26 mouse cellular contexts compared by ENCODE assay signal in genomic region chr3:39017633-39018032, GRCm38 (mm10).
DNase-seq lines count a peak whose midpoint lies in the region; ATAC-seq and TF ChIP-seq lines count a peak whose summit lies in the region.
"Had no signal": no experiment of that assay in that cellular context is flagged by ENCODE, and none has a peak within 500 bp of the region (broad histone marks: within the 10 kb centered on the region; RNA-seq: fewer than 3 reads in every experiment).

No protein-coding gene starts in this region.

- ATAC-seq in midbrain, postnatal 0 days (ENCODE audit: low FRiP score): no peak
- ATAC-seq: forebrain, postnatal 0 days; midbrain, embryonic 15.5 days had no signal

- intact Hi-C loops in gastrocnemius, postnatal 36 days (cut with DNase I): no loop called here

- no peaks in the 10 kb centered on the region for H3K36me3 ChIP-seq in midbrain, postnatal 0 days (ENCODE audit: insufficient read depth, low read length)
- H3K36me3 ChIP-seq: embryonic facial prominence, embryonic 15.5 days; heart, embryonic 15.5 days; liver, embryonic 13.5 days; lung, embryonic 15.5 days; midbrain, embryonic 15.5 days had no signal

- H3K4me1 ChIP-seq in midbrain, postnatal 0 days (ENCODE audit: insufficient read depth, low read length): no peaks in the 10 kb centered on the region
- H3K4me1 ChIP-seq: hindbrain, embryonic 13.5 days; limb, embryonic 13.5 days; liver, embryonic 13.5 days; lung, embryonic 15.5 days; midbrain, embryonic 15.5 days; neural tube, embryonic 13.5 days had no signal

- H3K9me3 ChIP-seq in midbrain, postnatal 0 days (ENCODE audit: low read length): no peaks in the 10 kb centered on the region
- H3K9me3 ChIP-seq: embryonic facial prominence, embryonic 15.5 days; heart, embryonic 15.5 days; hindbrain, embryonic 13.5 days; limb, embryonic 13.5 days; liver, embryonic 13.5 days; lung, embryonic 15.5 days; midbrain, embryonic 15.5 days had no signal

- H3K27me3 ChIP-seq in midbrain, postnatal 0 days (ENCODE audit: insufficient read depth, low read length): no peaks in the 10 kb centered on the region
- H3K27me3 ChIP-seq: embryonic facial prominence, embryonic 15.5 days; heart, embryonic 15.5 days; hindbrain, embryonic 13.5 days; limb, embryonic 13.5 days; liver, embryonic 13.5 days; lung, embryonic 15.5 days; midbrain, embryonic 15.5 days; neural tube, embryonic 13.5 days had no signal

- H3K27ac ChIP-seq in layer of hippocampus, adult 2 months: peak overlapping the region; percentile 43
- no peak overlapping the region for H3K27ac ChIP-seq in midbrain, postnatal 0 days (ENCODE audit: low read depth, low read length)
- H3K27ac ChIP-seq: embryonic facial prominence, embryonic 15.5 days; heart, embryonic 15.5 days; hindbrain, embryonic 13.5 days; kidney, postnatal 0 days; limb, embryonic 13.5 days; liver, embryonic 13.5 days; lung, embryonic 15.5 days; macrophage; midbrain, embryonic 15.5 days; neural tube, embryonic 13.5 days had no signal

- no peak overlapping the region for H3K4me3 ChIP-seq in layer of hippocampus, adult 2 months
- H3K4me3 ChIP-seq in midbrain, postnatal 0 days (ENCODE audit: low read depth, low read length): no peak overlapping the region
- H3K4me3 ChIP-seq: embryonic facial prominence, embryonic 15.5 days; heart, embryonic 15.5 days; hindbrain, embryonic 13.5 days; limb, embryonic 13.5 days; liver, embryonic 13.5 days; lung, embryonic 15.5 days; midbrain, embryonic 15.5 days; myocyte; neural tube, embryonic 13.5 days had no signal

- no peak overlapping the region for H3K4me2 ChIP-seq in midbrain, postnatal 0 days (ENCODE audit: low read depth, low read length, poor library complexity, severe bottlenecking)
- H3K4me2 ChIP-seq: embryonic facial prominence, embryonic 15.5 days; heart, embryonic 15.5 days; hindbrain, embryonic 13.5 days; limb, embryonic 13.5 days; liver, embryonic 13.5 days; lung, embryonic 15.5 days; midbrain, embryonic 15.5 days; neural tube, embryonic 13.5 days had no signal

- no peak overlapping the region for H3K9ac ChIP-seq in midbrain, postnatal 0 days (replicated peaks; ENCODE audit: low read length, poor library complexity, severe bottlenecking)
- H3K9ac ChIP-seq: embryonic facial prominence, embryonic 15.5 days; forebrain, postnatal 0 days; heart, embryonic 15.5 days; hindbrain, embryonic 13.5 days; limb, embryonic 13.5 days; liver, embryonic 13.5 days; lung, embryonic 15.5 days; midbrain, embryonic 15.5 days; neural tube, embryonic 13.5 days had no signal

- 83% methylated on average over 1 of the region's 1 CpGs for WGBS in midbrain, postnatal 0 days

- no peak for TF ChIP-seq CTCF in layer of hippocampus, adult 2 months (conservative IDR thresholded peaks at IDR 0.05)
- no peak for TF ChIP-seq CTCF in midbrain, postnatal 0 days (IDR thresholded peaks at IDR 0.05)

- no peak for DNase-seq in layer of hippocampus, adult 2 months (ENCODE audit: low spot score in 2 of 2)
- no peak for DNase-seq in layer of hippocampus, postnatal 25 days (ENCODE audit: extremely low spot score in 1 of 2, low spot score in 1 of 2)
- peak; percentile 32 for DNase-seq in right cerebral cortex, adult 2 months (ENCODE audit: low spot score in 2 of 2)
- no peak for DNase-seq in right cerebral cortex, postnatal 10 days (ENCODE audit: low spot score in 2 of 2)
- DNase-seq in adrenal gland, postnatal 36 days: peak; percentile 44 to 46
- DNase-seq in midbrain, postnatal 0 days (ENCODE audit: low spot score): no peak
- no peak for DNase-seq in gastrocnemius, postnatal 36 days
- DNase-seq: cerebellum, adult 2 months; cerebellum, postnatal 36 days; embryo, embryonic 11 days; forebrain, postnatal 0 days; heart, postnatal 36 days; kidney, adult 18-20 months; liver, embryonic 13.5 days; retina, postnatal 1 day; thymus, adult 2 months had no signal

Comparison
In these comparisons a context has a peak if more than half of its experiments do, and no peak if none do; other contexts are left out.
1. DNase-seq: peak in right cerebral cortex, adult 2 months (2 of 2) and adrenal gland, postnatal 36 days (2 of 2); none in layer of hippocampus, adult 2 months (0 of 2), layer of hippocampus, postnatal 25 days (0 of 2), right cerebral cortex, postnatal 10 days (0 of 2), midbrain, postnatal 0 days (single experiment) and gastrocnemius, postnatal 36 days (0 of 2).